Mouse (Mus musculus): Measurements from ENCODE around the gene Edc4.
"Not testable (repeated sequence)": the region's sequence is repeated elsewhere in the genome, so short reads cannot be mapped to it uniquely, and the experiment has no call there.

Gene Edc4

GRCm38 (mm10) chr8:105880754-105881520 is at the start of gene Edc4:
TSS of gene Edc4 (plus strand) at chr8:105880881.
- DNase-seq (ENCODE audit: low read depth, low spot score): peak; percentile 93

GRCm38 (mm10) chr8:105833740-105834139 is 46.9 kb upstream of the Edc4 start:
- not testable (repeated sequence) for DNase-seq (ENCODE audit: low read depth, low spot score)

GRCm38 (mm10) chr8:105835318-105835717 is 45.4 kb upstream of the Edc4 start:
- DNase-seq (ENCODE audit: low read depth, low spot score): peak; percentile 89

GRCm38 (mm10) chr8:105836991-105837390 is 43.7 kb upstream of the Edc4 start:
- DNase-seq (ENCODE audit: low read depth, low spot score): no peak

- DNase-seq (ENCODE audit: low read depth, low spot score): no peak
These were observed 41.5 kb upstream of the Edc4 start for GRCm38 (mm10) chr8:105839209-105839608.

GRCm38 (mm10) chr8:105846678-105847077 is 34.0 kb upstream of the Edc4 start:
- DNase-seq (ENCODE audit: low read depth, low spot score): no peak

GRCm38 (mm10) chr8:105850014-105850413 is 30.7 kb upstream of the Edc4 start:
- no peak for DNase-seq (ENCODE audit: low read depth, low spot score)

GRCm38 (mm10) chr8:105850611-105851010 is 30.1 kb upstream of the Edc4 start:
- no peak for DNase-seq (ENCODE audit: low read depth, low spot score)

GRCm38 (mm10) chr8:105851651-105852143 is 29.0 kb upstream of the Edc4 start:
- DNase-seq (ENCODE audit: low read depth, low spot score): peak; percentile 97

- no peak for DNase-seq (ENCODE audit: low read depth, low spot score)
These were observed 28.4 kb upstream of the Edc4 start for GRCm38 (mm10) chr8:105852146-105852729.

GRCm38 (mm10) chr8:105853178-105853577 is 27.5 kb upstream of the Edc4 start, which contains the start of gene Cenpt:
TSS of gene Cenpt (minus strand) at chr8:105853278.
- DNase-seq (ENCODE audit: low read depth, low spot score): no peak

GRCm38 (mm10) chr8:105854303-105854702 is 26.4 kb upstream of the Edc4 start:
- DNase-seq (ENCODE audit: low read depth, low spot score): no peak

- peak; percentile 97 for DNase-seq (ENCODE audit: low read depth, low spot score)
These were observed 25.9 kb upstream of the Edc4 start, which contains the start of gene Thap11 for GRCm38 (mm10) chr8:105854715-105855216. TSS of gene Thap11 (plus strand) at chr8:105855132.

- peak; percentile 61 for DNase-seq (ENCODE audit: low read depth, low spot score)
These were observed 25.2 kb upstream of the Edc4 start for GRCm38 (mm10) chr8:105855248-105856167.

GRCm38 (mm10) chr8:105856168-105856835 is 24.4 kb upstream of the Edc4 start:
- peak; percentile 40 for DNase-seq (ENCODE audit: low read depth, low spot score)

GRCm38 (mm10) chr8:105858495-105858894 is 22.2 kb upstream of the Edc4 start:
- no peak for DNase-seq (ENCODE audit: low read depth, low spot score)

- no peak for DNase-seq (ENCODE audit: low read depth, low spot score)
These were observed 21.4 kb upstream of the Edc4 start for GRCm38 (mm10) chr8:105859314-105859713.

- peak; percentile 100 for DNase-seq (ENCODE audit: low read depth, low spot score)
These were observed 20.3 kb upstream of the Edc4 start, which contains the start of gene Nutf2 for GRCm38 (mm10) chr8:105860143-105860981. TSS of gene Nutf2 (plus strand) at chr8:105860580.

GRCm38 (mm10) chr8:105861951-105862350 is 18.7 kb upstream of the Edc4 start:
- DNase-seq (ENCODE audit: low read depth, low spot score): peak; percentile 90
